Mouse (Mus musculus) bone marrow macrophage, adult 2 months (primary cell): Measurements from ENCODE around the gene Cnih2. TPM values are rescaled to one million over a fixed set of nuclear protein-coding genes. Genes with fewer than 3 reads are reported as not detected.

ENCODE experiments used
- H3K27ac ChIP-seq: 2 replicates; pipeline ENCODE4 v1.5.1; 2012; ENCODE audit warnings: low read depth, low read length; ENCODE audit not compliant: insufficient read depth
- H3K4me1 ChIP-seq: 2 replicates; pipeline ENCODE4 v1.6.1; 2012; ENCODE audit warnings: low read length; ENCODE audit not compliant: control insufficient read depth, insufficient read depth
- H3K4me3 ChIP-seq: 2 replicates; pipeline ENCODE4 v1.5.1; 2012; ENCODE audit warnings: mild to moderate bottlenecking, low read length, moderate library complexity; ENCODE audit not compliant: insufficient read depth
- CTCF ChIP-seq: IDR thresholded peaks from 2 replicates; pipeline ENCODE4 v1.5.1; 2012; ENCODE audit warnings: low read depth, mild to moderate bottlenecking, low read length, moderate library complexity
- POLR2A ChIP-seq: IDR thresholded peaks from 2 replicates; pipeline ENCODE4 v1.6.1; 2012; ENCODE audit warnings: mild to moderate bottlenecking, low read depth, low read length, borderline replicate concordance
- polyA plus RNA-seq: library from polyadenylated mRNA; stranded (reverse); fragments of >200 nt; gene quantifications from 2 replicates; pipeline ENCODE4 v1.2.4, GENCODE M21; 2012; ENCODE audit not compliant: missing spikeins, insufficient read depth, insufficient read length

Cnih2 gene
- polyA plus RNA-seq, 1 experiment = not detected

GRCm38 (mm10) chr19:5049325-5049724 is 49.0 kb downstream of the Cnih2 start:
- TF ChIP-seq CTCF = no peak
- no peak for TF ChIP-seq POLR2A
- Histone ChIP-seq H3K4me1 (peaks cover 21% of the 10 kb centered on the region), H3K27ac (peak overlapping the region; percentile 62), H3K4me3 (no peak overlapping the region)

GRCm38 (mm10) chr19:5048138-5049056 is 49.9 kb downstream of the Cnih2 start:
- Histone ChIP-seq H3K4me3 (no peak overlapping the region), H3K4me1 (peaks cover 21% of the 10 kb centered on the region), H3K27ac (no peak overlapping the region)
- no peak for TF ChIP-seq CTCF
- no peak for TF ChIP-seq POLR2A

- Histone ChIP-seq H3K4me1 (peaks cover 23% of the 10 kb centered on the region), H3K27ac (no peak overlapping the region), H3K4me3 (no peak overlapping the region)
- no peak for TF ChIP-seq POLR2A
- no peak for TF ChIP-seq CTCF
These were observed 52.8 kb downstream of the Cnih2 start for GRCm38 (mm10) chr19:5045531-5045930.

Other genes with a start within 250 kb of the Cnih2 start
- gene Ctsf, start 243.4 kb downstream of the Cnih2 start, polyA plus RNA-seq = 23.6 and 29.5 TPM in 2 replicates
- gene Actn3, start 220.6 kb downstream of the Cnih2 start, polyA plus RNA-seq = 0.56 TPM in 1 of 2 replicates, not detected in the other
- 12.0 and 14.2 TPM in 2 replicates for gene Zdhhc24, start 219.9 kb downstream of the Cnih2 start, polyA plus RNA-seq
- 2.0 and 3.0 TPM in 2 replicates for gene Bbs1, start 191.9 kb downstream of the Cnih2 start, polyA plus RNA-seq
- 39.7 and 62.7 TPM in 2 replicates for gene Dpp3, start 170.2 kb downstream of the Cnih2 start, polyA plus RNA-seq
- 4.6 and 5.4 TPM in 2 replicates for gene Peli3, start 155.4 kb downstream of the Cnih2 start, polyA plus RNA-seq
- 45.6 and 53.2 TPM in 2 replicates for gene Mrpl11, start 136.4 kb downstream of the Cnih2 start, polyA plus RNA-seq
- gene Npas4, start 108.2 kb downstream of the Cnih2 start, polyA plus RNA-seq = 1.3 and 1.6 TPM in 2 replicates
- gene Slc29a2, start 74.7 kb downstream of the Cnih2 start, polyA plus RNA-seq = 0.91 and 1.2 TPM in 2 replicates
- 23.3 and 30.4 TPM in 2 replicates for gene B4gat1, start 59.7 kb downstream of the Cnih2 start, polyA plus RNA-seq
- 1.6 and 2.2 TPM in 2 replicates for gene AC124502.3, start 59.6 kb downstream of the Cnih2 start, polyA plus RNA-seq
- 58.2 and 63.1 TPM in 2 replicates for gene Brms1, start 57.2 kb downstream of the Cnih2 start, polyA plus RNA-seq
- gene Rin1, start 48.0 kb downstream of the Cnih2 start, polyA plus RNA-seq = 1.0 and 1.7 TPM in 2 replicates
- gene Cd248, start 30.4 kb downstream of the Cnih2 start, polyA plus RNA-seq = 0.31 and 0.35 TPM in 2 replicates
- not detected in 2 replicates for gene Tmem151a, start 13.0 kb downstream of the Cnih2 start, polyA plus RNA-seq
- 33.2 and 34.1 TPM in 2 replicates for gene Yif1a, start 10.0 kb downstream of the Cnih2 start, polyA plus RNA-seq
- gene Rab1b, start 8.6 kb upstream of the Cnih2 start, polyA plus RNA-seq = 120 and 142 TPM in 2 replicates
- 13.8 and 14.8 TPM in 2 replicates for gene Klc2, start 20.0 kb upstream of the Cnih2 start, polyA plus RNA-seq
- gene Pacs1, start 174.6 kb upstream of the Cnih2 start, polyA plus RNA-seq = 25.2 and 32.7 TPM in 2 replicates
- 141 and 143 TPM in 2 replicates for gene Sf3b2, start 196.9 kb upstream of the Cnih2 start, polyA plus RNA-seq
- gene Gal3st3, start 199.8 kb upstream of the Cnih2 start, polyA plus RNA-seq = not detected in 2 replicates
- gene Catsper1, start 237.2 kb upstream of the Cnih2 start, polyA plus RNA-seq = not detected in 2 replicates